Mouse (Mus musculus) neural tube, embryonic 13.5 days (tissue): Measurements from ENCODE around the gene Bcl2l1. TPM values are rescaled to one million over a fixed set of nuclear protein-coding genes. Genes with fewer than 3 reads are reported as not detected.

Experiments
- ATAC-seq: fragments of 200-750 bp; cut with Nextera tagmentation; 2 replicates; pipeline ENCODE4 v1.8.0; 2017; ENCODE audit warnings: low read depth, mild to moderate bottlenecking, moderate TSS enrichment, moderate library complexity
- H3K27ac ChIP-seq: fragments of 300-500 bp; sonication (generic); replicated peaks from 2 replicates; pipeline ENCODE4 v1.5.1; 2015; ENCODE audit warnings: moderate library complexity, mild to moderate bottlenecking, inconsistent platforms
- H3K27me3 ChIP-seq: fragments of 300-500 bp; sonication (generic); 2 replicates; pipeline ENCODE4 v1.6.1; 2015; ENCODE audit warnings: mild to moderate bottlenecking, inconsistent platforms
- H3K36me3 ChIP-seq: fragments of 300-500 bp; sonication (generic); 2 replicates; pipeline ENCODE4 v1.6.1; 2015; ENCODE audit warnings: mild to moderate bottlenecking, inconsistent platforms
- H3K4me1 ChIP-seq: fragments of 300-500 bp; sonication (generic); replicated peaks from 2 replicates; pipeline ENCODE4 v1.6.1; 2015; ENCODE audit warnings: inconsistent platforms
- H3K4me2 ChIP-seq: fragments of 300-500 bp; sonication (generic); 2 replicates; pipeline ENCODE4 v1.6.1; 2015; ENCODE audit warnings: inconsistent platforms, mild to moderate bottlenecking, moderate library complexity
- H3K4me3 ChIP-seq: fragments of 300-500 bp; sonication (generic); 2 replicates; pipeline ENCODE4 v1.5.1; 2015; ENCODE audit warnings: mild to moderate bottlenecking, inconsistent platforms
- H3K9ac ChIP-seq: fragments of 300-500 bp; sonication (generic); 2 replicates; pipeline ENCODE4 v1.6.1; 2015; ENCODE audit warnings: moderate library complexity, mild to moderate bottlenecking, inconsistent platforms
- H3K9me3 ChIP-seq: fragments of 300-500 bp; sonication (generic); 2 replicates; pipeline ENCODE4 v1.6.1; 2016; ENCODE audit warnings: inconsistent platforms
- WGBS: fragments of 180-500 bp; shearing (Covaris S2); methylation state at CpG from one replicate; pipeline ENCODE4 v1.1.7; 2015; 5-methylcytosine and 5-hydroxymethylcytosine counted together
- microRNA-seq: library from miRNA; unstranded; fragments of <30 nt; microRNA quantifications from one replicate; pipeline ENCODE4, GENCODE M21; 2016
- polyA plus RNA-seq: library from polyadenylated mRNA; unstranded; fragments of >200 nt; fragmentation: Nextera tagmentation; extraction: Ambion mirVana; gene quantifications from 2 replicates; pipeline ENCODE4 v1.2.1, GENCODE M21; 2015

The Bcl2l1 gene
- polyA plus RNA-seq, 1 experiment from 2014 or later, result 153 TPM

GRCm38 (mm10) chr2:152736748-152737147 is 94.8 kb downstream of the Bcl2l1 start:
- peak overlapping the region; percentile 88 for H3K27ac ChIP-seq
- no peaks in the 10 kb centered on the region for H3K27me3 ChIP-seq
- H3K4me1 ChIP-seq, result peaks cover 68% of the 10 kb centered on the region
- H3K4me2 ChIP-seq, result peak overlapping the region; percentile 89
- H3K9me3 ChIP-seq, result no peaks in the 10 kb centered on the region
- WGBS, result 0% methylated on average over 22 of the region's 22 CpGs
- H3K4me3 ChIP-seq, result peak overlapping the region; percentile 57
- H3K9ac ChIP-seq, result peak overlapping the region; percentile 84
- no peak for ATAC-seq
- no peaks in the 10 kb centered on the region for H3K36me3 ChIP-seq

- H3K9me3 ChIP-seq, result no peaks in the 10 kb centered on the region
- H3K4me1 ChIP-seq, result peaks cover 62% of the 10 kb centered on the region
- H3K9ac ChIP-seq, result peak within 1 kb of the TSS; percentile 84
- no peaks in the 10 kb centered on the region for H3K36me3 ChIP-seq
- H3K4me2 ChIP-seq, result peak within 1 kb of the TSS; percentile 89
- ATAC-seq, result peak; percentile 73
- H3K27ac ChIP-seq, result peak within 1 kb of the TSS; percentile 88
- H3K4me3 ChIP-seq, result peak within 1 kb of the TSS; percentile 57
- H3K27me3 ChIP-seq, result no peaks in the 10 kb centered on the region
- WGBS, result 0% methylated on average over 28 of the region's 28 CpGs
Observed at GRCm38 (mm10) chr2:152736090-152736601, 95.4 kb downstream of the Bcl2l1 start, which contains the start of gene Id1. Gene Id1 (plus strand): TSS chr2:152736251.

GRCm38 (mm10) chr2:152734984-152735383 is 96.5 kb downstream of the Bcl2l1 start:
- Histone ChIP-seq H3K9me3 (no peaks in the 10 kb centered on the region), H3K36me3 (no peaks in the 10 kb centered on the region), H3K4me1 (peaks cover 57% of the 10 kb centered on the region), H3K27me3 (no peaks in the 10 kb centered on the region), H3K27ac (peak overlapping the region; percentile 88), H3K4me3 (peak overlapping the region; percentile 57), H3K9ac (peak overlapping the region; percentile 61), H3K4me2 (peak overlapping the region; percentile 89)
- peak; percentile 86 for ATAC-seq
- under 1% methylated on average over 28 of the region's 28 CpGs for WGBS

GRCm38 (mm10) chr2:152734501-152734900 is 97.0 kb downstream of the Bcl2l1 start:
- Histone ChIP-seq H3K4me3 (peak overlapping the region; percentile 57), H3K27ac (peak overlapping the region; percentile 59), H3K36me3 (no peaks in the 10 kb centered on the region), H3K4me2 (peak overlapping the region; percentile 89), H3K9me3 (no peaks in the 10 kb centered on the region), H3K9ac (peak overlapping the region; percentile 38), H3K4me1 (peaks cover 57% of the 10 kb centered on the region), H3K27me3 (no peaks in the 10 kb centered on the region)
- WGBS, result 15% methylated on average over 10 of the region's 10 CpGs
- ATAC-seq, result no peak

- Histone ChIP-seq H3K27me3 (no peaks in the 10 kb centered on the region), H3K36me3 (no peaks in the 10 kb centered on the region), H3K4me2 (no peak overlapping the region), H3K9me3 (no peaks in the 10 kb centered on the region), H3K4me1 (peaks cover 49% of the 10 kb centered on the region), H3K4me3 (no peak overlapping the region), H3K27ac (no peak overlapping the region), H3K9ac (no peak overlapping the region)
- 89% methylated on average over 2 of the region's 2 CpGs for WGBS
- ATAC-seq, result no peak
Observed at GRCm38 (mm10) chr2:152733201-152733600, 98.3 kb downstream of the Bcl2l1 start.

Small RNAs within 50 kb of the gene (microRNA-seq; reads per million reads assigned to microRNA genes)
- not detected for gene Gm23802
- gene Mir5622, result 1.0 reads per million

Other genes with a start within 250 kb of the Bcl2l1 start
- gene Defb45, start 232.3 kb downstream of the Bcl2l1 start, polyA plus RNA-seq, result not detected in 2 replicates
- gene Defb36, start 227.4 kb downstream of the Bcl2l1 start, polyA plus RNA-seq, result not detected in 2 replicates
- gene Defb25, start 208.7 kb downstream of the Bcl2l1 start, polyA plus RNA-seq, result not detected in 2 replicates
- 0.32 and 0.72 TPM in 2 replicates for gene Rem1, start 204.8 kb downstream of the Bcl2l1 start, polyA plus RNA-seq
- gene H13, start 162.3 kb downstream of the Bcl2l1 start, polyA plus RNA-seq, result 149 and 155 TPM in 2 replicates
- gene Mcts2, start 144.7 kb downstream of the Bcl2l1 start, polyA plus RNA-seq, result 45.5 TPM in 2 replicates
- gene Id1, start 95.5 kb downstream of the Bcl2l1 start, polyA plus RNA-seq, result 63.6 and 68.2 TPM in 2 replicates
- gene Cox4i2, start 77.6 kb downstream of the Bcl2l1 start, polyA plus RNA-seq, result 4.5 and 4.7 TPM in 2 replicates
- 15.1 and 21.3 TPM in 2 replicates for gene Tpx2, start 16.2 kb upstream of the Bcl2l1 start, polyA plus RNA-seq
- not detected in 2 replicates for gene Mylk2, start 79.6 kb upstream of the Bcl2l1 start, polyA plus RNA-seq
- 3.5 and 3.6 TPM in 2 replicates for gene Foxs1, start 101.5 kb upstream of the Bcl2l1 start, polyA plus RNA-seq
- gene Dusp15, start 120.0 kb upstream of the Bcl2l1 start, polyA plus RNA-seq, result 7.8 and 9.9 TPM in 2 replicates
- gene Ttll9, start 130.8 kb upstream of the Bcl2l1 start, polyA plus RNA-seq, result 4.3 and 4.9 TPM in 2 replicates
- gene Pdrg1, start 183.7 kb upstream of the Bcl2l1 start, polyA plus RNA-seq, result 192 and 206 TPM in 2 replicates
- 1.5 and 2.3 TPM in 2 replicates for gene Xkr7, start 200.1 kb upstream of the Bcl2l1 start, polyA plus RNA-seq
- 2.4 and 3.4 TPM in 2 replicates for gene Ccm2l, start 234.2 kb upstream of the Bcl2l1 start, polyA plus RNA-seq